Mouse (Mus musculus): ENCODE measurements at regions not wholly inside any gene's neighbourhood (a gene's known extent, or its start where the extent isn't known, plus 50 kb on each side); places are given as distances from the start of the nearest gene placed in this dataset.

- no peak for DNase-seq (ENCODE audit: extremely low read depth, low read depth, low spot score)
Measured at GRCm38 (mm10) chr3:65891594-65891993, 66.5 kb downstream of the Ccnl1 start.

GRCm38 (mm10) chr3:65891139-65891538 is 66.9 kb downstream of the Ccnl1 start:
- no peak for DNase-seq (ENCODE audit: extremely low read depth, low read depth, low spot score)

- no peak for DNase-seq (ENCODE audit: extremely low read depth, low read depth, low spot score)
Measured at GRCm38 (mm10) chr3:65888921-65889320, 69.1 kb downstream of the Ccnl1 start.

- DNase-seq (ENCODE audit: extremely low read depth, low read depth, low spot score): peak; percentile 98
Measured at GRCm38 (mm10) chr3:65884571-65885011, 73.5 kb downstream of the Ccnl1 start.

GRCm38 (mm10) chr3:65882123-65882522 is 75.9 kb downstream of the Ccnl1 start:
- DNase-seq (ENCODE audit: extremely low read depth, low read depth, low spot score): no peak

All from fat pad, adult 2 months (tissue).